Mouse (Mus musculus): ENCODE data around the gene Plbd1.
A peak's percentile ranks its signal among the peaks of the same experiment; 100 is the strongest.

Plbd1 gene

GRCm38 (mm10) chr6:136647455-136647861 is 14.3 kb downstream of the Plbd1 start:
- no peak for DNase-seq

DNA sequence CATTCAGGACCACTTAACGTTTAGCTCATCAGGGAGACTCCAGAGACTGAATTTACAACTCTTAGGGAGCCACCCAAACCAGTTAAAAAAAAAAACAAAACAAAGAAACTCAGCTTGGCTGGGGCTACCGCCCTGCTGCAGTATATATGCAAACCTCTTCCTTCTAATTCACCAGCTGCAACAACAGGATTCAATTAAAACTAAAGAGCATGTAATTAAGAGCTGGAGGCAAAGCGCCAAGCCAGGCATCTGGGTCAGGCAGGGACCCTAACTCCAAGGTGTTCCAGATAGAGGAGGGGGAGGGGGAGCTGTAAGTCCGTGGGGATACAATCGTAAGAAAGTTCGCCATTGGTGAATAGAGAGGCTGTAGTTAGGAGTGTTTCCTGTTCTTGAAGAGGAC is 15.5 kb downstream of the Plbd1 start:
- DNase-seq = no peak

DNA sequence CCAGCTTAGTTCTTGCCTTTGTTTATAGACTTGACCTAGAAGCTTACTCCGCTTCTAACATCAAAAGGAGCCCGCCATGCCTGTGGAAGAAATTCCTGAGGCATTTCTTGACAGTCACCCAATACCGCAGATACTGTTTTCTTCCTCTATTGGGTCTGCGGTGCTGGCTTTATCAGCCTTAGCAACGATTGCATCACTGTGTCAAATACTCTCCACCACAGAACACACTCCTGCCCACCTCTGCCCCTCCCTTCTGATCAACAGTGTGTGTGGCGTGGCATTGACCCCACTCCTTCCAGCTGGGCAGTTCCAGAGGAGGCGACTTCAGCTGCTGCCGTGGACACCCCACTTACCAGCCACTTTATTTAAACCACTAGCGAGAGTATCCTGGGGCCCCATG is 16.0 kb downstream of the Plbd1 start:
- DNase-seq = no peak

- no peak for DNase-seq
These were observed 17.6 kb downstream of the Plbd1 start for GRCm38 (mm10) chr6:136644171-136644570.

DNA sequence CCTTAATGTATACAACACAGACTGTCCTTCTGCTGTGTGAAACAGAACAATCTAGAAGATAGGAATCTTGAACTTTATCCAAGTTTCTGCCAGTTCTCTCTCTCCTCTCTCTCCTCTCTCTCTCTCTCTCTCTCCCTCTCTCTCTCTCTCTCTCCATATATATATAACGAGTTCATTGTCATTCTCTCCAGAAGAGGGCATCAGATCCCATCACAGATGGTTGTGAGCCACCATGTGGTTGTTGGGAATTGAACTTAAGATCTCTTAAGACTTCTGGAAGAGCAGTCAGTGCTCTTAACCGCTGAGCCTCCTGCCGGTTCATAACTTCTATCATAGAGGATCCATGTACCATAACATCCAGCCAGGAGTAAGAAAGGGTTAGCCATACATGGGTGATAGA is 26.7 kb downstream of the Plbd1 start:
- no peak for DNase-seq

GRCm38 (mm10) chr6:136633719-136634118 is 28.0 kb downstream of the Plbd1 start:
- DNase-seq = no peak

DNA sequence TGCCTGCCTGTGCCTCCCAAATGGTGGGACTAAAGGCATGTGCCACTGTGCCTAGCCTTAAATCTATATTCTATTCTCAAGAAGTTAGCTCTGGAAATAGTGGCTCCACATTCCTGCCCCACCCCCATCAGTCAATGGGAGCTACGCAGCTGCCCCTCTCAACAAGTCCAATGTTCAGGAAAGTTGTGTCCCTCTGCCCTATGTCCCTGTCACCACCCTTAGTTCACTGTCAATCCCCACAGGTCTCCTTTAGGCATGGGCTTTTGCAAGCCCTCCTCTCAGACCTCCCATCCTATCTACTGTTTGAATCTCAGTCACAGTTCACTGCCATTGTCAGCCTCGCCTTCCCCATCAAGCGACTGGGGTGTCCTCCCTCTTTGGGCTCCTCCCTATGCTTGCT is 28.6 kb downstream of the Plbd1 start:
- no peak for DNase-seq

DNA sequence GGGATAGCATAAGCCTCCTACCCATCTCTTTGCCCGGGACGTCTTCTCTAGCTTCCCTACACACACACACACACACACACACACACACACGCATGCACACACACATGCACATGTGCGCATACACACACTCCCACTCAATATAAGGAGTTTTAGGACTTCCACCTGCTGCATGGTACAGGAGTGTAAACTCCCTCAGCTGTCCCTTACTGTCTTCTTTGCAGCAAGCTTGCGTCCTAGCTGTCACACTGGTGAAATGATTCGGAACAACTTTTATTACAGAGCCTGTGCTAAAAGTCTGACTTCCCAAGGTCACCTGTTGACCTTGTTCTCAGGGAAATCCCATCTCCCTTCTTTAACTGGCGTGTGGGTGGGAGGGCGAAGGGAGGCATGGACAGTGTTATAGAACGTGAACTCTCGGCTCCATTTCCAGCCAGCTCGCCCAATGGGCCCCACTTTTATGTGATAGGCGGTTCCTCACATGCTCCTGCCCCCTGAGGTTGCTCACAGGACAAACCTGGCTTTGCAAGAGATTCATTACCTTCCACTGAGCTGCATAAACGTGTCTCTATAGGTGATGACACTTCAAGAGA is 29.7 kb downstream of the Plbd1 start:
- no peak for DNase-seq

GRCm38 (mm10) chr6:136631519-136631918 is 30.2 kb downstream of the Plbd1 start:
- no peak for DNase-seq

DNA sequence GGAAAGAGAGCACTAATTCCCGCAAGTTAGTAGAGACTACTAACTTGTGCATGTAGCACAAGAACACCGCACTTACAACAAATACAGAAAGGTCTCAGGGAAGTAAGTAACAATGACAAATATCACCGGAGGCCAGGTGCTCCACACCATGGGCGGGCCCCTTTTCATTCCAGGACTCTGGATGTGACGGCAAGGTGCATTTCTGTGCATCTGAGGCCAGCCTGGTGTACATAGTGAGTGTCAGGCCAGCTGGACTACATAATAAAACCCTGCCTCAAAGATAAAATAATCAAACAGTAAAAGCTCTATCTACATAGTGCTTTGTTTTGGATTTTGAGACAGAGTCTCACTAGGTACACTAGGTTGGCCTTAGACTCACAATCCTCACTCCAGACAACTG is 32.1 kb downstream of the Plbd1 start:
- no peak for DNase-seq

DNA sequence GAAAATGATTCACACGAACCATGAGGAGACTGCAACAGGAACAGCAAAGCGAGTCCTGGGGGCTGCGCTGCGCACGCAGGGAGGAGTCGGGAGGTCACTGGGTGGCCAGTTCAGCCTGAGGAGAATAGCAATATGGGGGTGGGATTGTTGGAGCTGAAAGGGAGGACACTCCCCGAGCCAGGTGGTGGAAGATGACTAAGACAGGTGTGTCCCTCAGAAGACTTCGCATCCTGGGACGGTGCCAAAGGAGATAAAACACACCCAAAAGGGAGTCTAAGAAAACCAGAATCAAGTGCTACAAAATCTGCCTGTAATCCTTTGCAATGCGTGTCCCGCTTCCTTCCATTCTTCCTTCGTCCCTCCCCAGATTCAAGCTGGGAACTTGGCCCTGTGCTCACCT is 36.3 kb downstream of the Plbd1 start:
- DNase-seq = no peak

- DNase-seq = peak; percentile 60 to 90
These were observed 41.2 kb downstream of the Plbd1 start for GRCm38 (mm10) chr6:136620361-136621139.

DNA sequence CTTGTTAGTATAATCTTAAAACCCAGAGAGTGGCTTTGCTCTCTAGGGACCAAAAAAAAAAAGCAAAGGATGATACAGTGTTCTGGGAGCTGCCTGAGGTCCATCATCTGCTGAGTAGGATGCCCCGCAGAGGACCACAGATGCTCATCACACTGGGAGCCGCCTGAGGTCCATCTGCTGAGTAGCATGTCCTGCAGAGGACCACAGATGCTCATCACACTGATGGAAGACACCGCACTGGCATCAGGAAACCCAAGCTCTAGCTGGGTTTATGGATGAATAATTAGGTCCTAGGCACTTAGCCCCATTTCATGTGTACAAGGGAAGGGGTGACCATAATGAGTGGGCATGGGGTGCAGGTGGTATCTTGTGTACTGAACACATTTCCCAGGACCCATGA is 47.6 kb downstream of the Plbd1 start:
- DNase-seq = no peak

DNA sequence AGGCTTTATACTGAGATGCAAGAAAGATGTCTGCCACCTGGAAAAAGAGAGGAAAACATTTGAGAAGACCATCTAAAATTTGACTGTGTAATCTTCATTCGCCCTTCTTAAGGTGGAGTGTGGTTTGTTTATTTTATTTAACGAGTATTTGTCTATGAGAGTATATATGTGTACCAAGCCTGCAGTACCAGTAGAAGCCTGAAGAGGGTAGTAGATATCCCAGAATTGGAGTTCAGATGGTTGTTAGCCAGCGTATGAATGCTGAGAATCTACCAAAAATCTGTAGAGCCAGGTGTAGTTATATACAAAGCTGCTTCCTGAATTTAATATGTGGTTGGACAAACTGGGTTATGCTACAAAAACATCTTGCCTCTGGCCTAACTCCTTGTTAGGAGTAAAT is 49.4 kb downstream of the Plbd1 start:
- no peak for DNase-seq

GRCm38 (mm10) chr6:136611351-136612215 is 50.1 kb downstream of the Plbd1 start:
- no peak for DNase-seq

- DNase-seq = no peak
These were observed 59.1 kb downstream of the Plbd1 start for GRCm38 (mm10) chr6:136602601-136603000.

GRCm38 (mm10) chr6:136594541-136594940 is 67.2 kb downstream of the Plbd1 start:
- DNase-seq = no peak

- no peak for DNase-seq
These were observed 71.0 kb downstream of the Plbd1 start for GRCm38 (mm10) chr6:136590739-136591138.

DNA sequence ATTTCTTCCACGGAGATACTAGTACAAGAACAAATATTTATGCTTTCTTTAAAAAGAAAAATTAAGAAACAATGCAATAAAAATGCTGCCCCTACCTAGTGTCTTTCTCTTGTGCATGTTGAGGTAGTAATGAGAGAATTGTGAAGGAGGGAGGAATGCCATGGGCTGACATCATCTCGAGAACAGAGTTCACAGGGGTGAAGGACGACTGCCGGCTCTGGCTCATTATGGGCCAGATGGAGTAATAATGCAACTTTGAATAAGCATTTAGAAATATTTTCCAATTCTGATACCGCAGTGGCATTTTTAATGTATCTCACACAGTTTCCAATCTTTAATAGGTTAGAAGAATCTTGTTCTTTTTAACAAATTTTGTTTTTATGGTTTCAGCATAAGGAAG is 95.7 kb downstream of the Plbd1 start:
- DNase-seq = no peak

All from kidney, adult 8-10 months (tissue).